Mouse (Mus musculus) naive thymus-derived CD4-positive, alpha-beta T cell, adult 5 months (primary cell): Measurements from ENCODE around the gene Gm10718. TPM values are rescaled to one million over a fixed set of nuclear protein-coding genes. Genes with fewer than 3 reads are reported as not detected.

ENCODE experiments used
- polyA plus RNA-seq: library from polyadenylated mRNA; unstranded; fragments of 100-300 nt; shearing (Covaris generic); gene quantifications from one replicate; pipeline ENCODE4 v1.2.1, GENCODE M21; 2017

The Gm10718 gene
- polyA plus RNA-seq, result 6.2 TPM

DNA sequence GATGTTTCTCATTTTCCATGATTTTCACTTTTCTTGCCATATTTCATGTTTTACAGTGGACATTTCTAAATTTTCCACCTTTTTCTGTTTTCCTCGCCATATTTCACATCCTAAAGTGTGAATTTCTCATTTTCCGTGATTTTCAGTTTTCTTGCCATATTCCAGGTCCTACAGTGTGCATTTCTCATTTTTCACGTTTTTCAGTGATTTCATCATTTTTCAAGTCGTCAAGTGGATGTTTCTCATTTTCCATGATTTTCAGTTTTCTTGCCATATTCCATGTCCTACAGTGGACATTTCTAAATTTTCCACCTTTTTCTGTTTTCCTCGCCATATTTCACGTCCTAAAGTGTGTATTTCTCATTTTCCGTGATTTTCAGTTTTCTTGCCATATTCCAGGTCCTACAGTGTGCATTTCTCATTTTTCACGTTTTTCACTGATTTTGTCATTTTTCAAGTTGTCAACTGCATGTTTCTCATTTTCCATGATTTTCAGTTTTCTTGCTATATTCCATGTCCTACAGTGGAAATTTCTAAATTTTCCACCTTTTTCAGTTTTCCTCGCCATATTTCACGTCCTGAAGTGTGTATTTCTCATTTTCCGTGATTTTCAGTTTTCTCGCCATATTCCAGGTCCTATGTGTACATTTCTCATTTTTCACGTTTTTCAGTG, at the start of gene Gm10718:
Gm10718 (plus strand) TSS at position 236 of the 673 bp plus-strand sequence.

DNA sequence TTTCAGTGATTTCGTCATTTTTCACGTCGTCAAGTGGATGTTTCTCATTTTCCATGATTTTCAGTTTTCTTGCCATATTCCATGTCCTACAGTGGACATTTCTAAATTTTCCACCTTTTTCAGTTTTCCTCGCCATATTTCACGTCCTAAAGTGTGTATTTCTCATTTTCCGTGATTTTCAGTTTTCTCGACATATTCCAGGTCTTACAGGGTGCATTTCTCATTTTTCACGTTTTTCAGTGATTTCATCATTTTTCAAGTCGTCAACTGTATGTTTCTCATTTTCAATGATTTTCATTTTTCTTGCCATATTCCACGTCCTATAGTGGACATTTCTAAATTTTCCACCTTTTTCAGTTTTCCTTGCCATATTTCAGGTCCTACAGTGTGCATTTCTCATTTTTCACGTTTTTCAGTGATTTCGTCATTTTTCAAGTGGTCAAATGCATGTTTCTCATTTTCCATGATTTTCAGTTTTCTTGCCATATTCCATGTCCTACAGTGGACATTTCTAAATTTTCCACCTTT, 22.8 kb upstream of the Gm10718 start, which contains the start of gene Gm10722:
Gm10722 (plus strand) TSS at position 478 of the 528 bp plus-strand sequence.

DNA sequence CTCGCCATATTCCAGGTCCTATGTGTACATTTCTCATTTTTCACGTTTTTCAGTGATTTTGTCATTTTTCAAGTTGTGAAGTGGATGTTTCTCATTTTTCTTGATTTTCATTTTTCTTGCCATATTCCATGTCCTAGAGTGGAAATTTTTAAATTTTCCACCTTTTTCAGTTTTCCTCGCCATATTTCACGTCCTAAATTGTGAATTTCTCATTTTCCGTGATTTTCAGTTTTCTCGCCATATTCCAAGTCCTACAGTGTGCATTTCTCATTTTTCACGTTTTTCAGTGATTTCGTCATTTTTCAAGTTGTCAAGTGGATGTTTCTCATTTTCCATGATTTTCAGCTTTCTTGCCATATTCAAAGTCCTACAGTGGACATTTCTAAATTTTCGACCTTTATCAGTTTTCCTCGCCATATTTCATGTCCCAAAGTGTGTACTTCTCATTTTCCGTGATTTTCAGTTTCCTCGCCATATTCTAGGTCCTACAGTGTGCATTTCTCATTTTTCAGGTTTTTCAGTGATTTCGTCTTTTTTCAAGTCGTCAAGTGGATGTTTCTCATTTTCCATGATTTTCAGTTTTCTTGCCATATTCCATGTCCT, 20.5 kb upstream of the Gm10718 start, which contains the start of gene Gm11168:
Gm11168 (plus strand) TSS at position 553 of the 603 bp plus-strand sequence.

DNA sequence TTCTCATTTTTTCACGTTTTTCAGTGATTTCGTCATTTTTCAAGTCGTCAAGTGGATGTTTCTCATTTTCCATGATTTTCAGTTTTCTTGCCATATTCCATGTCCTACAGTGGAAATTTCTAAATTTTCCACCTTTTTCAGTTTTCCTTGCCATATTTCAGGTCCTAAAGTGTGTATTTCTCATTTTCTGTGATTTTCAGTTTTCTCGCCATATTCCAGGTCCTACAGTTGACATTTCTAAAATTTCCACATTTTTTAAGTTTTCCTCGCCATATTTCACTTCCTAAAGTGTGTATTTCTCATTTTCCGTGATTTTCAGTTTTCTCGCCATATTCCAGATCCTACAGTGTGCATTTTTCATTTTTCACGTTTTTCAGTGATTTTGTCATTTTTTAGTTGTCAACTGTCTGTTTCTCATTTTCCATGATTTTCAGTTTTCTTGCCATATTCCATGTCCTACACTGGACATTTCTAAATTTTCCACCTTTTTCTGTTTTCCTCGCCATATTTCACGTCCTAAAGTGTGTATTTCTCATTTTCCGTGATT, 10.5 kb upstream of the Gm10718 start, which contains the start of gene Gm10721:
Gm10721 (plus strand) TSS at position 408 of the 547 bp plus-strand sequence.

GRCm38 (mm10) chr9:3015354-3015753, 8.0 kb upstream of the Gm10718 start, which contains the start of gene Gm10720:
TSS of gene Gm10720 (plus strand) at chr9:3015654.

DNA sequence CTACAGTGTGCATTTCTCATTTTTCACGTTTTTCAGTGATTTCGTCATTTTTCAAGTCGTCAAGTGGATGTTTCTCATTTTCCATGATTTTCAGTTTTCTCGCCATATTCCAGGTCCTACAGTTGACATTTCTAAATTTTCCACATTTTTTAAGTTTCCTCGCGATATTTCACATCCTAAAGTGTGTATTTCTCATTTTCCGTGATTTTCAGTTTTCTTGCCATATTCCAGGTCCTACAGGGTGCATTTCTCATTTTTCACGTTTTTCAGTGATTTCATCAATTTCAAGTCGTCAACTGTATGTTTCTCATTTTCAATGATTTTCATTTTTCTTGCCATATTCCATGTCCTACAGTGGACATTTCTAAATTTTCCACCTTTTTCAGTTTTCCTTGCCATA, 6.2 kb upstream of the Gm10718 start, which contains the start of gene Gm10719:
Gm10719 (plus strand) TSS at position 301 of the 400 bp plus-strand sequence.

GRCm38 (mm10) chr9:3024912-3025467, 1.6 kb downstream of the Gm10718 start, which contains the start of gene Gm10717:
TSS of gene Gm10717 (plus strand) at chr9:3025417.

GRCm38 (mm10) chr9:3034299-3034698, 11.0 kb downstream of the Gm10718 start, which contains the start of gene Gm17535:
TSS of gene Gm17535 (plus strand) at chr9:3034599.

DNA sequence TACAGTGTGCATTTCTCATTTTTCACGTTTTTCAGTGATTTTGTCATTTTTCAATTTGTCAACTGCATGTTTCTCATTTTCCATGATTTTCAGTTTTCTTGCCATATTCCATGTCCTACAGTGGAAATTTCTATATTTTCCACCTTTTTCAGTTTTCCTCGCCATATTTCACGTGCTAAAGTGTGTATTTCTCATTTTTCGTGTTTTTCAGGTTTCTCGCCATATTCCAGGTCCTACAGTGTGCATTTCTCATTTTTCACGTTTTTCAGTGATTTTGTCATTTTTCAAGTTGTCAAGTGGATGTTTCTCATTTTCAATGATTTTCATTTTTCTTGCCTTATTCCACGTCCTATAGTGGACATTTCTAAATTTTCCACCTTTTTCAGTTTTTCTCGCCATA, 13.2 kb downstream of the Gm10718 start, which contains the start of gene Gm10715:
Gm10715 (plus strand) TSS at position 301 of the 400 bp plus-strand sequence.

Other genes starting within 250 kb of the Gm10718 start
- gene Gm10722, start 22.6 kb upstream of the Gm10718 start, polyA plus RNA-seq, result 2.1 TPM
- 9.0 TPM for gene Gm11168, start 20.2 kb upstream of the Gm10718 start, polyA plus RNA-seq
- not detected for gene Gm10721, start 10.4 kb upstream of the Gm10718 start, polyA plus RNA-seq
- not detected for gene Gm10720, start 7.9 kb upstream of the Gm10718 start, polyA plus RNA-seq
- 9.3 TPM for gene Gm10719, start 6.1 kb upstream of the Gm10718 start, polyA plus RNA-seq
- 18.8 TPM for gene Gm10717, start 1.9 kb downstream of the Gm10718 start, polyA plus RNA-seq
- not detected for gene Gm17535, start 11.1 kb downstream of the Gm10718 start, polyA plus RNA-seq
- gene Gm10715, start 13.3 kb downstream of the Gm10718 start, polyA plus RNA-seq, result 0.61 TPM